Mouse (Mus musculus): ENCODE data around the gene Arnt.

Gene Arnt

DNA sequence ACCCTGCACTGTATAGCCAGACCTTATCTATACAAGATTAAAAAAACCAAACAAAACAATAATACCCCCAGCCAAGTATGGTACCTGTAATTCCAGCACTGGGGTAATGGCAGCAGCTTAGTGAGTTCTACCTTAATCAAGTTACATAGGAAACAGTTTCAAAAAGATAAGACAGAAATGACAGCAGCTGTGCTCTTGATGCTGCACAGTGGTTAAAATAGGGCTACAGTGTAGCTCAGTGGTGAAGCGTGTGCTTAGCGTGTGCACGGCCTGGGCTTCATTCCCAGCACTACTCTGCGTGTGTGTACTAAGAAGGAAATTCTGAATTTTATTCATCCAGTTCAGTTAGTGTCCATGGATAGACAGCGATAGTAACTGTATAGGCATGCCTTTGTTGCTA is 22.2 kb downstream of the Arnt start:
- DNase-seq (ENCODE audit: low read depth, low spot score) = no peak

DNA sequence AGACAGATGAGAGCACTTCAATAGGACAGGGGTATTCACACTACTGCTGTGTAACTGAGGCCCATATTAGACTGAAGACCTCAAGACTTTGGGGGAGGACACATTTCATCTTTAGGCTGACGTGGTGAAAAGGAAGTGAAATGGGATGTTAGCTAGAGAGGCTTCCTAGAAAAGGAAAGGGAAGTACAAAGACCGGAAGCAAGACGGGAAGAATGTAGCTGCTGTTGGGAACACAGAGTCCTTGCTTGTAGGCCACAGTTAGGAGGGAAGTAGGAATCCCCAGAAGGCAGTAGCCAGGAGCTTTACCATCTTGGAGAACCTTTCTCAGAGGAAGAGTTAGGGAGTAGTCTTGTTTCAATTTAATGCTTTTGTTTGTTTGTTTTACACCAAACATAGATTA is 23.6 kb downstream of the Arnt start:
- no peak for DNase-seq (ENCODE audit: low read depth, low spot score)

DNA sequence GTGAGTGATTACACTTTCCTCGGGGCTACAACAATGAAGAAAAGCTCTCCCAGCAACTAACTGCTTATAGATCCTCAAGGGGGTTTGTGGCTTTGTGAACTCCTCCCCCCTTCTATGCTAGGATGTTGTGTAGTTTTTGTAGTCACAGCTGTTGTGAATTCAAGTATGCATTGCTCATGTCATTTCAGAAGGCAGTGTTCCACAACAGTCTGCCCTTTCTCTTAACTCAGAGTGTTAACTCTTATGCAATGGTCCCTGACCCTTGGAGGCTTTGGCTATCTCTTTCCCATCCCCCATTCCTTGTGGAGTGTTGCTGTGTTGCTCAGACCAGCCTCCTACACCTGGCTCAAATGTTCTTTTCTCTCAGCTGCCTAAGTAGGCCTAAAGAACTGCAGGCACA is 25.2 kb downstream of the Arnt start:
- no peak for DNase-seq (ENCODE audit: low read depth, low spot score)

- no peak for DNase-seq (ENCODE audit: low read depth, low spot score)
Observed at GRCm38 (mm10) chr3:95463852-95464251, 29.7 kb downstream of the Arnt start.

DNA sequence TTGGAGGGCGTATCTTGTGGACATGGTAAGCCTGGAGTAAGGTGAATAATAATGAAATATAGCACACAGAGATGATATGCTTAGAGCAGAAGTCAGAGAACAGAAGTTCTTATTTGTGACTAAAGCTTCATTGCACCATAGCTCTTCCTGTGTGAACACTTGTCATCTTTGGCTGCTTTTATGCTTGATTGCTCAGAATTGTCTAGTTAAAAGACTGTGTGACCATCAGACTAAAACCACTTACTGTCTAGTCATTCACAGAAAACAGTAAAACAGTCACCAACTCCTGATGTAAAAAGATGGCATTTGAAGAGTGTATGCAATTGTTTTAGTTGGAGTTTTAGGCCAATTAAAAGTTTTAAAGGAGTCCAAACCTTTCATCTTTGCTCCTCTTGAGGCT is 44.8 kb downstream of the Arnt start:
- no peak for DNase-seq (ENCODE audit: low read depth, low spot score)

- DNase-seq (ENCODE audit: low read depth, low spot score) = no peak
Observed at GRCm38 (mm10) chr3:95486421-95486820, 52.2 kb downstream of the Arnt start.

GRCm38 (mm10) chr3:95488679-95489078 is 54.5 kb downstream of the Arnt start:
- no peak for DNase-seq (ENCODE audit: low read depth, low spot score)

- no peak for DNase-seq (ENCODE audit: low read depth, low spot score)
Observed at GRCm38 (mm10) chr3:95490238-95490637, 56.0 kb downstream of the Arnt start.

DNA sequence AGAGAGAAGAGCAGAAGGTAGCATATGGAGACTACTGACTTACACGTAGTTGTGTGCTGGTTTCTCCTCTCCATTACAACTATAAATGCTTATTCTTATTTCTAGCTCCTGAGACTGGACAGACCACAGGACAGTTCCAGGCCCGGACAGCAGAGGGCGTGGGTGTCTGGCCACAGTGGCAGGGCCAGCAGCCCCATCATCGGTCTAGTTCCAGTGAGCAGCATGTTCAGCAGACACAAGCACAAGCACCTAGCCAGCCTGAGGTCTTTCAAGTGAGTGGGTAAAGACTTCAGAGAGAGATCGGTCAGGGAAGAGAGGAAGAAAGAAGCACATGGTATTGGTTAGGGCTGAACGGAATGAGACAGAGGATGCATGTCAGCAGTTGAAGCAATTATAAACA is 60.2 kb downstream of the Arnt start:
- DNase-seq (ENCODE audit: low read depth, low spot score) = no peak

GRCm38 (mm10) chr3:95498229-95498628 is 64.0 kb downstream of the Arnt start:
- DNase-seq (ENCODE audit: low read depth, low spot score) = no peak

GRCm38 (mm10) chr3:95499024-95499423 is 64.8 kb downstream of the Arnt start, which contains the start of gene Ctsk:
Gene Ctsk, plus strand, starts transcription at chr3:95499256.
- DNase-seq (ENCODE audit: low read depth, low spot score) = no peak

DNA sequence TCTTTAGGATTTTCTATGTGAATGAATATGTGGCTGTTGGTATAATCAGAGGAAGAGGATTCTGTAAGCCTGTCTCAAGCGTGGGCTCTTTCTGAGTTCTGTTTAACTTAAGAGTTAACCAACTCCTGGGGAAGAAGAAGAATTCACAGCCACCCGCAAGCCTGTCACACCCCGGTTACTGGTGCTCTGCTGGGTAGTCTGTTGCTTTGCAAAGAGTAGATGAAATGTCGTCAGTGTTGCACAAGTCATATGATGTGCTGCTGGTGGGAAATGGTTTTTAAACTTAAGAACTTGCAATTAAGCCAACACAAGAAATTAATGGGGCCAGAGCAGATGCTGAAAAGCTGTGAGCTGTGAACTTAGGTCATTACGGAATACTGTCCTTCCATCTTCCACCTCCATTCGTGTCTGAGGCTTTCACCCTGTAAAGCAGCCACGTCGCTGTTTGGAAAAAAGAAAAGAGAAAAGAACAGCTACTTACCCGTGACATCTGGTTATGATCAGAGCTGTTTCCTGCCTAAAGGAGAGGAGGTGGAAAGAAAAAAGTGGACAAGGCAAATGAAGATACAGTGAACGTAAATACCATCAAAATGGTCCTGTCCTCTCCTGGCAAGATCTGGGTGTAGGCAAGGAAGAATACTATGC is 65.4 kb downstream of the Arnt start:
- DNase-seq (ENCODE audit: low read depth, low spot score) = no peak

GRCm38 (mm10) chr3:95502312-95502711 is 68.1 kb downstream of the Arnt start:
- DNase-seq (ENCODE audit: low read depth, low spot score) = no peak

DNA sequence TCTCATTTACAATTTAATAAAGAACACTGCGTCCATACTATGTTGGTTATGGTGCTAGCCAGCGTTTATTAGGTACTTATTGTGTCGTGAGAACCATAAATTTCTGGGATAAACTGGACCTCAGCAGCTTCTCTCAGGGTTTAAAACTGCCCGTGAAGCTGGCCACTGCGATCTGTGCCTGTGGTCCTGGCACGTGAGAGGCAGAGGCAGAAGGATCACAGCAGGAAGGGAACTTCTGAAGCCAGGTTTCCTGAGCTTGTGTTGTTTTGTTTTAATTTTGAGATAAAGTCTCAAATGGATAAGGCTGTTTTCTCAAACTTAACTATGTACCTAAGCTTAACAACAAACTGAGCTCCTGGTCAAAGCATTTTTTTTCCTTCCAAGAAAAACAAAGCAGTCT is 75.2 kb downstream of the Arnt start:
- no peak for DNase-seq (ENCODE audit: low read depth, low spot score)

DNA sequence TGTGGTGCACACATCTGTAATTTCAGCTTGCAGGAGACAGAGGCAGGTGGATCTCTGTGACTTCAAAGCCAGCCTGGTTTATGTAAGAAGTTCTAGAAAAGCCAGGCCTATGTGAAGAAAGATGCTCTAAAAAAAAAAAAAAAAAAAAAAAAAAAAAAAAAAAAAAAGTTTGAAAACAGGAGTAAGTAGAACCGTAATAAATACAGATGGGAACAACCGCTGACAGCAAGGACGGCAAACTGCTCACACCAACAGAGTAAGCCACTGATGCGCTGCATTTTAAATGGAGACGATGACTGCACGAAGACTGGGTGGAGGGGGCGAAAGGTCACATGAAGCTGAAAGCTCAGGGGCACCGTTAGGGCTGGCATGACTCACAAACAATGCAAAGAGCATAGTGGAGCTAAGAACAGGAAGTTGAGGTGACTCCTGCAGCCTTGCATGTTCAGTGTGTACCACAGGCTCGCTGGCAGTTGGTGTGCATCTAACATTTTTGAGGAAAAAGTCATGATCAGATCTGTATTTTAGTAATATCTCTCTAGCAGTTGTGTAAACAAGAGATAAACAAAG is 77.5 kb downstream of the Arnt start:
- no peak for DNase-seq (ENCODE audit: low read depth, low spot score)

DNA sequence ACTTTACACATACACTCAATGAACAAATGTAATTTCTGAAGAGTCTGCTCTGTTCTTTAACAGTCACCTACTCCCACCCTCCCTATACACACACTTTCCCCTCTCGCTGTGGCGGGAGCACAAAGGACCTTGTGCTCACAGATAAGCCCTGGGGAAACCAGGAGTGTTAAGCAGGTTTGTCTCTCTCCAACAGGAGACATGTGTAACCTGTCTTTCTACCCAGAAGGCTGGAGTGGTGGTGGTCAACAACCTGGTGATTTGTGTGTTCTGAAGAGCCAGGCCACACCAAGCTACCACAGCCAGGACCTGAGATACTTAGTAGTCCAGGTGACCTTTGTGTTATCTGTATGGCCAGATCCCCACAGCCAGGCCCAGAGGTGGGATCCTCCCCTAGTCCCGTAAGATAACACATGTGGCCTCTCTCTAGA is 82.4 kb downstream of the Arnt start:
- no peak for DNase-seq (ENCODE audit: low read depth, low spot score)

DNA sequence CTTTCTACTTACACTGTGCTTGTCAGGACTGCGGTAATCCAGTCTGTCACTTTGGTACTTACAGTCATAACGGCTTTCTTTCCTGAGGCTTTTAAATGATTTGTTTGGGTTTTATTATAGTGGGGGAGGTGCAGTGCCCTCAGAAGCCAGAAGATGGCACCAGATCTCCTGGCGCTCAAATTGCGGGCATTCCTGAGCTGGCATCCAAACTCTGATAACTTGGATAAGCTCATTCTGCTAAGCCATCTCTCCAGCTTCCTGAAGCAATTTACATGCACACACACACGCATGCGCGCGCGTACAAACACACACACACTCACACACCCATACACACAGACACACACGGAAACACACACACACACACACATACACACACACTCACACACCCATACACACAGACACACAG is 83.3 kb downstream of the Arnt start:
- peak; percentile 57 for DNase-seq (ENCODE audit: low read depth, low spot score)

DNA sequence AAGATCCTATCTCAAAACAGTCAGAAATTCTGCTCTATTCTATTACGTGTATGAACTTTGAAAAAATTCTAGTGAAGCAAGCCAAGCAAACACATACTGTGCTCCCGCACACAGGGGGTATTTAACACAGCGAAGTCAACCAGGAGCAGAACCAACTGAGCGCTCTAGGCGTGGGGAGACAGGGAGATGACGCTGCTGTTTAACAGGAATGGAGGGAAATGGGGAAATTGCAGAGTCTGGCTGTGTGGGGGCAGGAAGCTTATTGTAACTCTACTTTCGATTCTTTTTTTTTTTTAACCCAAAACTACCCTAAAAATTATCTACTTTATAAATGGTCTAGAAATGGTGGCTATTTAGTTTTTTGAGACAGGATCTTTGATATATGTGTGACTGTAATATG is 84.7 kb downstream of the Arnt start:
- no peak for DNase-seq (ENCODE audit: low read depth, low spot score)

DNA sequence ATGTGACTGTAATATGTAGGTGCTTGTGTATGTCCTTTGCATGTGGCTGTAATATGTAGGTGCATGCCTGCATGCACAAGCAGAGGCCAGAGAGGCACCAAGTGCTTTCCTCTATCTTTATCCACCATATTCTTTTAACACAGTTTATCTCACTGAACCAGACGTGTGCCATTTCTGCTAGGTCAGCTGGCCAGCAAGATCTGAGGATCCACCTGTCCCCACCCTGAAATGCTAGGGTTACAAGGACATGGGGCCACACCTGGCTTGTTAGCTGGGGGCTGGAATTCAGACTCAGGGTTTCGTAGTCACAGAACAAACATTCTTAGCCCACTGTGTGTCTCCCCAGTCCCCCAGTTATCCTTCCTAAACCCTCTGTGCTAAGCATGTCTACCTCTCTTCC is 85.1 kb downstream of the Arnt start:
- no peak for DNase-seq (ENCODE audit: low read depth, low spot score)

DNA sequence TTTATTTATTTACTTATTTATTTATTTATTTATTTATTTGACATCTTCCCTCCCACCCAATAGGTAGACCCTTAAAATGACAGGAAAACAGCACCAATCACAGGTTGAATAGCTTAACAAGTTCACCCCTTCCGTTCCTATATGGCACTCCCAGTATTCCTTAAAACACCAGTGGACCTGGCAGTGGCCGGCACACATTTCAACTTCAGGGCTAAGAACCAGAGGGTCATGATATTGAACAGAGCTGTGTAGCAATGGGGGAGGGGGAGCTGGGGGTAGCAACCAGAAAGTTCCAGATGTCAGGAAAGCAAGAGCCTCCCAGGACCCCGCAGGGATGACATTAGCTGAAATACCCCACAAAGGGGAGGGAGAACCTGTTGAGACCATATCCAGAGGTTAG is 85.9 kb downstream of the Arnt start:
- DNase-seq (ENCODE audit: low read depth, low spot score) = no peak

DNA sequence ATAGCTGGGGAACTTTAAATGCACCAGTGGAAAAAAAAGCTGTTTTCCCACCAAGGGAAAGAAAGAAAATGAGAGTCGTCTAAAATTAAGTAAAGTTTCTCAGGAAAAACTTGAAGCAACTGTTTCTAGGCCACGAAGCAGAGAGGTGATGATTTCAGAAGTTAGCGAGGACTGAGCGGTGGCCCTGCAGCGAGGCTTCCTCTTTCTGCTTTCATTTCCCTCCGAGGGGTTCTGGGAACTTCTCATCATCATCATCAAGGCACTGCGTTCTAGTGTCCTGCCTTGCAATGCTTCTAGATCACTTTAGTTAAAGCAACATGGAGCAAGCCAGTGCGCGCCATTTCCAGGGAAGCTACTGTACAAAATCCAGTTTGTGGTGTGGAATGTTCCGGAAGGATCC is 87.0 kb downstream of the Arnt start:
- no peak for DNase-seq (ENCODE audit: low read depth, low spot score)

GRCm38 (mm10) chr3:95523662-95524061 is 89.5 kb downstream of the Arnt start:
- DNase-seq (ENCODE audit: low read depth, low spot score) = no peak

DNA sequence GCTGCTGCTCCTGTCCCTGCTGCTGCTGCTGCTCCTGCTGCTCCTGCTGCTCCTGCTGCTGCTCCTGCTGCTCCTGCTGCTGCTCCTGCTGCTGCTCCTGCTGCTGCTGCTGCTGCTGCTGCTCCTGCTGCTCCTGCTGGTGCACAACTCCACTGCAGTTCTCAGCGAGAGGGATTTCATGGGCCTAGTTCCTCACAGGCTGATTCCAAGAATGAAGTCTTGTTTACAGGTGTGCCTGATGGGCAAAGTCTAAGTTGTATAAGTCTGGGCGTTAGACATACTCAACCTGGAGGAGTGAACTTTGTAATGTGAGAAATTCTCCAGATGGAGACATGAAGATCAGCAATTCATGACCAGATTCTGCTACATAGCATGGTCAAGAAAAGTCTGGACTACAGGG is 90.5 kb downstream of the Arnt start:
- DNase-seq (ENCODE audit: low read depth, low spot score) = no peak

DNA sequence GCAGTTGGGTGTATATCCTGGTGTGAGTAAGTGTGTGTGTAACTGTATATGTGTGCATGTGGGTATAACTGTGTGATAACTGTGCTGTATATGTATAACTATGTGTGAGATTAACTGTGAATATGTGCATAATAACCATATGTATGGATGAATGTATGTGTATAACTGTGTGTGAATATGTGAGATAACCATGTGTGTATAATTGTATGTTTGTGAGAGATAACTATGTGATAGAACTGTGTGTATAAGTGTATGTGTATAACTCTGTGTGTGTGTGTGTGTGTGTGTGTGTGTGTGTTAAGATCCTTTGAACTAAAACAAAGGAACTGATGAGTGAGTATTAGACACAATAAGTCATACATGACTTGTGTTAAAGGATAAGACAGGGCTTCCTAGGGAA is 91.9 kb downstream of the Arnt start:
- DNase-seq (ENCODE audit: low read depth, low spot score) = no peak

Measured in brain, embryonic 18.5 days (tissue).